ENCODE assay signal across 8 mouse cellular contexts in genomic region chr5:105414341-105415120, GRCm38 (mm10). TPM values are rescaled to one million over a fixed set of nuclear protein-coding genes. Genes with fewer than 3 reads are reported as not detected.
DNase-seq lines count a peak whose midpoint lies in the region; ATAC-seq lines count a peak whose summit lies in the region.

No protein-coding gene starts in this region.

- H3K4me3 ChIP-seq in liver, embryonic 11.5 days (ENCODE audit: low read depth, low read length): peak overlapping the region; percentile 84
- peak overlapping the region; percentile 66 for H3K4me3 ChIP-seq in embryonic facial prominence, embryonic 12.5 days
- peak overlapping the region; percentile 70 for H3K4me3 ChIP-seq in intestine, embryonic 14.5 days (ENCODE audit: low read depth, low read length)
- H3K4me3 ChIP-seq in neural tube, embryonic 14.5 days (ENCODE audit: low read depth, low read length): peak overlapping the region; percentile 82; the same call in 1 of the 2 replicates

- peak overlapping the region; percentile 85 for H3K27ac ChIP-seq in liver, embryonic 11.5 days (ENCODE audit: low read depth, low read length)
- peak overlapping the region; percentile 81; the same call in 1 of the 2 replicates for H3K27ac ChIP-seq in embryonic facial prominence, embryonic 12.5 days
- peak overlapping the region; percentile 81 for H3K27ac ChIP-seq in intestine, embryonic 14.5 days (ENCODE audit: low read depth)
- H3K27ac ChIP-seq in neural tube, embryonic 14.5 days (ENCODE audit: low read depth, low read length): no peak overlapping the region

- no peaks in the 10 kb centered on the region; the same call in 1 of the 2 replicates for H3K36me3 ChIP-seq in liver, embryonic 11.5 days (ENCODE audit: control insufficient read depth, insufficient read depth, low read length)
- H3K36me3 ChIP-seq in embryonic facial prominence, embryonic 12.5 days: no peaks in the 10 kb centered on the region
- H3K36me3 ChIP-seq in intestine, embryonic 14.5 days (ENCODE audit: control insufficient read depth, insufficient read depth, low read length): no peaks in the 10 kb centered on the region
- no peaks in the 10 kb centered on the region for H3K36me3 ChIP-seq in neural tube, embryonic 14.5 days (ENCODE audit: control insufficient read depth, insufficient read depth, low read length)

- H3K4me1 ChIP-seq in liver, embryonic 11.5 days (replicated peaks; ENCODE audit: control insufficient read depth, insufficient read depth, low read length): peaks cover 38% of the 10 kb centered on the region
- 0 out of 2 replicates have a peak, but pooled peaks cover 5% of the 10 kb centered on the region for H3K4me1 ChIP-seq in embryonic facial prominence, embryonic 12.5 days
- peaks cover 3% of the 10 kb centered on the region; the same call in 1 of the 2 replicates for H3K4me1 ChIP-seq in intestine, embryonic 14.5 days (replicated peaks; ENCODE audit: control insufficient read depth, insufficient read depth, low read length)
- H3K4me1 ChIP-seq in neural tube, embryonic 14.5 days (ENCODE audit: control insufficient read depth, insufficient read depth, low read length): peaks cover 3% of the 10 kb centered on the region; the same call in 1 of the 2 replicates

- H3K4me2 ChIP-seq in liver, embryonic 11.5 days: peak overlapping the region; percentile 97
- peak overlapping the region; percentile 83 for H3K4me2 ChIP-seq in embryonic facial prominence, embryonic 12.5 days (replicated peaks)
- peak overlapping the region; percentile 99 for H3K4me2 ChIP-seq in intestine, embryonic 14.5 days (ENCODE audit: low read length)
- peak overlapping the region; percentile 89 for H3K4me2 ChIP-seq in neural tube, embryonic 14.5 days (ENCODE audit: low read depth, low read length)

- ATAC-seq in liver, embryonic 11.5 days (replicated peaks; ENCODE audit: low FRiP score): no peak
- 0 out of 2 replicates have a peak, but pooled peaks have one; percentile 6 for ATAC-seq in embryonic facial prominence, embryonic 12.5 days (ENCODE audit: insufficient number of reproducible peaks, insufficient read depth, low FRiP score, low TSS enrichment)
- no peak for ATAC-seq in intestine, embryonic 14.5 days (replicated peaks; ENCODE audit: low FRiP score, low TSS enrichment, low read depth)
- no peak; the same call in 1 of the 2 replicates for ATAC-seq in neural tube, embryonic 14.5 days (ENCODE audit: low read depth)

- WGBS in liver, embryonic 11.5 days: 79% methylated on average over 12 of the region's 12 CpGs
- 79% methylated on average over 12 of the region's 12 CpGs for WGBS in embryonic facial prominence, embryonic 12.5 days
- 83% methylated on average over 12 of the region's 12 CpGs for WGBS in intestine, embryonic 14.5 days
- 87% methylated on average over 12 of the region's 12 CpGs for WGBS in neural tube, embryonic 14.5 days

- peak overlapping the region; percentile 98 for H3K9ac ChIP-seq in liver, embryonic 11.5 days (ENCODE audit: low read depth, low read length)
- H3K9ac ChIP-seq in embryonic facial prominence, embryonic 12.5 days: peak overlapping the region; percentile 84; the same call in 1 of the 2 replicates
- H3K9ac ChIP-seq in intestine, embryonic 14.5 days (ENCODE audit: low read length): peak overlapping the region; percentile 87
- H3K9ac ChIP-seq in neural tube, embryonic 14.5 days (replicated peaks; ENCODE audit: low read depth, low read length): peak overlapping the region; percentile 99; the same call in 1 of the 2 replicates

- no peaks in the 10 kb centered on the region for H3K9me3 ChIP-seq in liver, embryonic 11.5 days (ENCODE audit: control insufficient read depth, low read length)
- no peaks in the 10 kb centered on the region; the same call in 1 of the 2 replicates for H3K9me3 ChIP-seq in embryonic facial prominence, embryonic 12.5 days
- H3K9me3 ChIP-seq in intestine, embryonic 14.5 days (ENCODE audit: control insufficient read depth, low read length): no peaks in the 10 kb centered on the region; the same call in 1 of the 2 replicates
- H3K9me3 ChIP-seq in neural tube, embryonic 14.5 days (ENCODE audit: control insufficient read depth, low read length): no peaks in the 10 kb centered on the region

- no peaks in the 10 kb centered on the region for H3K27me3 ChIP-seq in liver, embryonic 11.5 days (replicated peaks; ENCODE audit: control insufficient read depth, insufficient read depth, low read length)
- H3K27me3 ChIP-seq in embryonic facial prominence, embryonic 12.5 days: 0 out of 2 replicates have a peak, but pooled peaks cover 4% of the 10 kb centered on the region
- no peaks in the 10 kb centered on the region for H3K27me3 ChIP-seq in intestine, embryonic 14.5 days (replicated peaks; ENCODE audit: control insufficient read depth, insufficient read depth, low read length)
- no peaks in the 10 kb centered on the region for H3K27me3 ChIP-seq in neural tube, embryonic 14.5 days (ENCODE audit: control insufficient read depth, insufficient read depth, low read length)

- no peak for DNase-seq in liver, embryonic 11.5 days (ENCODE audit: low spot score)
- DNase-seq in liver: no peak
- no peak for DNase-seq in intestine, embryonic 14.5 days (ENCODE audit: low spot score)
- DNase-seq in layer of hippocampus, postnatal 36 days: no peak
- DNase-seq in cerebellum, adult 9-10 months: no peak
- DNase-seq in lung, adult 18-20 months: no peak

RNA-seq across cellular contexts. Expression of gene Lrrc8b, which starts 1.0 kb away (rescaled TPM):
- 9.4 and 10.8 TPM in 2 replicates for polyA plus RNA-seq in liver, embryonic 11.5 days (2014; fragmentation: Nextera tagmentation; extraction: Ambion mirVana)
- 6.1 and 6.2 TPM in 2 replicates for polyA plus RNA-seq in embryonic facial prominence, embryonic 12.5 days (2016; fragmentation: Nextera tagmentation; extraction: Ambion mirVana)
- polyA plus RNA-seq in intestine, embryonic 14.5 days (2014; fragmentation: Nextera tagmentation; extraction: Ambion mirVana): 10.5 and 11.5 TPM in 2 replicates
- 22.9 and 25.4 TPM in 2 replicates for polyA plus RNA-seq in neural tube, embryonic 14.5 days (2014; fragmentation: Nextera tagmentation; extraction: Ambion mirVana)
- 10 to 100 TPM; 60.6 to 64.4 TPM for total RNA-seq in layer of hippocampus, postnatal 36 days (2021)
